Mouse (Mus musculus): ENCODE data around the gene Rmi2. TPM values are rescaled to one million over a fixed set of nuclear protein-coding genes. Genes with fewer than 3 reads are reported as not detected.
"Not testable (repeated sequence)": the region's sequence is repeated elsewhere in the genome, so short reads cannot be mapped to it uniquely, and the experiment has no call there.

Gene Rmi2
- polyA plus RNA-seq (2015; fragmentation: Nextera tagmentation; extraction: Ambion mirVana), result 2.8 and 3.0 TPM in 2 replicates

GRCm38 (mm10) chr16:10834911-10835587 lies at the start of gene Rmi2:
TSS of gene Rmi2 (plus strand) at chr16:10835059.
- WGBS, result 1% methylated on average over 63 of the region's 69 CpGs
- Histone ChIP-seq H3K9ac (peak within 1 kb of the TSS; percentile 71), H3K27ac (peak within 1 kb of the TSS; percentile 91), H3K4me1 (peaks cover 47% of the 10 kb centered on the region), H3K9me3 (no peaks in the 10 kb centered on the region), H3K27me3 (no peaks in the 10 kb centered on the region), H3K4me3 (peak within 1 kb of the TSS; percentile 89), H3K4me2 (peak within 1 kb of the TSS; percentile 91), H3K36me3 (no peaks in the 10 kb centered on the region)
- peak; percentile 86 for ATAC-seq (ENCODE audit: insufficient number of reproducible peaks, low FRiP score, low TSS enrichment, low read depth)

GRCm38 (mm10) chr16:10785371-10786231 lies 49.3 kb upstream of the Rmi2 start, which contains the start of gene Socs1:
TSS of gene Socs1 (minus strand) at chr16:10785536.
- peak within 1 kb of the TSS; percentile 80 for H3K4me2 ChIP-seq
- peak within 1 kb of the TSS; percentile 100 for H3K27ac ChIP-seq
- ATAC-seq (ENCODE audit: insufficient number of reproducible peaks, low FRiP score, low TSS enrichment, low read depth), result peak; percentile 88
- H3K4me1 ChIP-seq, result peaks cover 60% of the 10 kb centered on the region
- H3K27me3 ChIP-seq, result no peaks in the 10 kb centered on the region
- WGBS, result under 1% methylated on average over 59 of the region's 59 CpGs
- peak within 1 kb of the TSS; percentile 80 for H3K9ac ChIP-seq
- H3K36me3 ChIP-seq, result no peaks in the 10 kb centered on the region
- H3K4me3 ChIP-seq, result peak within 1 kb of the TSS; percentile 85
- H3K9me3 ChIP-seq, result no peaks in the 10 kb centered on the region

GRCm38 (mm10) chr16:10786288-10786687 lies 48.6 kb upstream of the Rmi2 start:
- H3K27me3 ChIP-seq, result no peaks in the 10 kb centered on the region
- H3K4me1 ChIP-seq, result peaks cover 54% of the 10 kb centered on the region
- H3K9ac ChIP-seq, result peak overlapping the region; percentile 80
- under 1% methylated on average over 9 of the region's 9 CpGs for WGBS
- no peaks in the 10 kb centered on the region for H3K36me3 ChIP-seq
- peak overlapping the region; percentile 85 for H3K4me3 ChIP-seq
- H3K4me2 ChIP-seq, result peak overlapping the region; percentile 80
- peak overlapping the region; percentile 100 for H3K27ac ChIP-seq
- no peaks in the 10 kb centered on the region for H3K9me3 ChIP-seq
- 0 out of 2 replicates have a peak, but pooled peaks have one; percentile 2 for ATAC-seq (ENCODE audit: insufficient number of reproducible peaks, low FRiP score, low TSS enrichment, low read depth)

GRCm38 (mm10) chr16:10786782-10787547 lies 47.9 kb upstream of the Rmi2 start:
- Histone ChIP-seq H3K9me3 (no peaks in the 10 kb centered on the region), H3K36me3 (no peaks in the 10 kb centered on the region), H3K9ac (no peak overlapping the region), H3K4me1 (peaks cover 47% of the 10 kb centered on the region), H3K4me3 (no peak overlapping the region), H3K27me3 (no peaks in the 10 kb centered on the region), H3K4me2 (peak overlapping the region; percentile 80), H3K27ac (peak overlapping the region; percentile 100)
- ATAC-seq (ENCODE audit: insufficient number of reproducible peaks, low FRiP score, low TSS enrichment, low read depth), result no peak
- 54% methylated on average over 4 of the region's 4 CpGs for WGBS

GRCm38 (mm10) chr16:10787548-10788058 lies 47.3 kb upstream of the Rmi2 start:
- Histone ChIP-seq H3K4me1 (peaks cover 41% of the 10 kb centered on the region), H3K27ac (peak overlapping the region; percentile 100), H3K27me3 (no peaks in the 10 kb centered on the region), H3K4me2 (no peak overlapping the region), H3K4me3 (no peak overlapping the region), H3K9me3 (no peaks in the 10 kb centered on the region), H3K9ac (no peak overlapping the region), H3K36me3 (no peaks in the 10 kb centered on the region)
- 82% methylated on average over 7 of the region's 7 CpGs for WGBS
- ATAC-seq (ENCODE audit: insufficient number of reproducible peaks, low FRiP score, low TSS enrichment, low read depth), result no peak

GRCm38 (mm10) chr16:10788271-10788670 lies 46.6 kb upstream of the Rmi2 start, which contains the start of gene Tnp2:
TSS of gene Tnp2 (minus strand) at chr16:10788660.
- no peak within 1 kb of the TSS for H3K4me3 ChIP-seq
- no peaks in the 10 kb centered on the region for H3K27me3 ChIP-seq
- H3K27ac ChIP-seq, result peak within 1 kb of the TSS; percentile 100
- H3K9ac ChIP-seq, result no peak within 1 kb of the TSS
- H3K36me3 ChIP-seq, result no peaks in the 10 kb centered on the region
- H3K4me2 ChIP-seq, result no peak within 1 kb of the TSS
- WGBS, result 49% methylated on average over 16 of the region's 16 CpGs
- H3K4me1 ChIP-seq, result peaks cover 34% of the 10 kb centered on the region
- H3K9me3 ChIP-seq, result no peaks in the 10 kb centered on the region
- no peak for ATAC-seq (ENCODE audit: insufficient number of reproducible peaks, low FRiP score, low TSS enrichment, low read depth)

GRCm38 (mm10) chr16:10788866-10789265 lies 46.0 kb upstream of the Rmi2 start:
- Histone ChIP-seq H3K4me3 (no peak overlapping the region), H3K9me3 (no peaks in the 10 kb centered on the region), H3K4me2 (no peak overlapping the region), H3K27me3 (no peaks in the 10 kb centered on the region), H3K27ac (no peak overlapping the region), H3K4me1 (peaks cover 28% of the 10 kb centered on the region), H3K9ac (no peak overlapping the region), H3K36me3 (no peaks in the 10 kb centered on the region)
- no peak for ATAC-seq (ENCODE audit: insufficient number of reproducible peaks, low FRiP score, low TSS enrichment, low read depth)
- WGBS, result 60% methylated on average over 4 of the region's 4 CpGs

GRCm38 (mm10) chr16:10790702-10791101 lies 44.2 kb upstream of the Rmi2 start, which contains the start of gene Prm3:
TSS of gene Prm3 (minus strand) at chr16:10790914.
- Histone ChIP-seq H3K4me2 (no peak within 1 kb of the TSS), H3K27ac (no peak within 1 kb of the TSS), H3K27me3 (peaks cover 4% of the 10 kb centered on the region; the same call in 1 of the 2 replicates), H3K9me3 (no peaks in the 10 kb centered on the region), H3K4me3 (no peak within 1 kb of the TSS), H3K36me3 (no peaks in the 10 kb centered on the region), H3K4me1 (peaks cover 18% of the 10 kb centered on the region), H3K9ac (no peak within 1 kb of the TSS)
- ATAC-seq (ENCODE audit: insufficient number of reproducible peaks, low FRiP score, low TSS enrichment, low read depth), result no peak
- WGBS, result 73% methylated on average over 9 of the region's 9 CpGs

GRCm38 (mm10) chr16:10796034-10796433 lies 38.8 kb upstream of the Rmi2 start, which contains the start of gene Prm2:
TSS of gene Prm2 (minus strand) at chr16:10796134.
- Histone ChIP-seq H3K9me3 (no peaks in the 10 kb centered on the region), H3K9ac (no peak within 1 kb of the TSS), H3K4me3 (no peak within 1 kb of the TSS), H3K27ac (no peak within 1 kb of the TSS), H3K4me1 (0 out of 2 replicates have a peak, but pooled peaks cover 2% of the 10 kb centered on the region), H3K27me3 (peaks cover 21% of the 10 kb centered on the region), H3K36me3 (no peaks in the 10 kb centered on the region), H3K4me2 (no peak within 1 kb of the TSS)
- no peak for ATAC-seq (ENCODE audit: insufficient number of reproducible peaks, low FRiP score, low TSS enrichment, low read depth)
- WGBS, result 80% methylated on average over 6 of the region's 6 CpGs

- ATAC-seq (ENCODE audit: insufficient number of reproducible peaks, low FRiP score, low TSS enrichment, low read depth); H3K4me2 ChIP-seq; H3K27me3 ChIP-seq; H3K4me1 ChIP-seq; H3K9me3 ChIP-seq; H3K9ac ChIP-seq; H3K4me3 ChIP-seq; H3K27ac ChIP-seq; H3K36me3 ChIP-seq: not testable (repeated sequence)
- WGBS, result 77% methylated on average over 3 of the region's 3 CpGs
These were observed 32.4 kb upstream of the Rmi2 start for GRCm38 (mm10) chr16:10802420-10802819.
